Mouse (Mus musculus) liver, adult 2 months (tissue): ENCODE results near the gene Tyrp1.

Source experiments
- CTCF ChIP-seq: fragments of 200-500 bp; IDR thresholded peaks from 2 replicates; pipeline ENCODE4 v1.5.1; 2011; ENCODE audit warnings: low read depth, low read length, control low read depth
- POLR2A ChIP-seq: fragments of 200-500 bp; IDR thresholded peaks from 2 replicates; pipeline ENCODE4 v1.6.1; 2011; ENCODE audit warnings: low read length, control low read depth; ENCODE audit not compliant: insufficient read depth; ENCODE audit errors: extremely low read depth

DNA sequence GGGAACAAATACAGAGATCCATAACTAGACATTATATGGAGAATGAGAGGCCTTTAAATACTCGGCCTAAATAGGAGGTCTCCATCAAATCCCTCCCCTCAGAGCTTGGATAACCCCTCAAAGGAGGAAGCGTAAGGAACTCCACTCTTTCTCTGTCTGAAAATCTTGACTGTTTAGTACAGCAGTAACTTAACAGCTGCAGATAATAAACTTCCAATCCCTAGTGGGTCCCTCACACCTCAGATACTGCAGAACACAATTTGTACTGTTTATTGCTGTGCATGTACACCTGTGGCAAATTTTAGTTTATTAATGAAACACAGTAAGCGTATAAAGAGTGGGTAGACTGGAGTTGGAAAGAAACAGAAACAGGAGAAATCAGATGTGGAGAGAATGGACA is 12.0 kb upstream of the Tyrp1 start:
- TF ChIP-seq CTCF (no peak), POLR2A (no peak)
